Mouse (Mus musculus) embryo, embryonic 10.5 days (tissue): ENCODE data around the gene Omt2a.
"Not testable (repeated sequence)": the region's sequence is repeated elsewhere in the genome, so short reads cannot be mapped to it uniquely, and the experiment has no call there.

ENCODE experiments used
- DNase-seq: peaks from one replicate; pipeline ENCODE4 v3.0.0-alpha.2; 2015; ENCODE audit warnings: low spot score

Omt2a gene

GRCm38 (mm10) chr9:78314696-78315095 is at the start of gene Omt2a:
Omt2a (minus strand) TSS chr9:78314796.
- DNase-seq, result no peak

GRCm38 (mm10) chr9:78363374-78363773 is 48.8 kb upstream of the Omt2a start:
- DNase-seq, result no peak

DNA sequence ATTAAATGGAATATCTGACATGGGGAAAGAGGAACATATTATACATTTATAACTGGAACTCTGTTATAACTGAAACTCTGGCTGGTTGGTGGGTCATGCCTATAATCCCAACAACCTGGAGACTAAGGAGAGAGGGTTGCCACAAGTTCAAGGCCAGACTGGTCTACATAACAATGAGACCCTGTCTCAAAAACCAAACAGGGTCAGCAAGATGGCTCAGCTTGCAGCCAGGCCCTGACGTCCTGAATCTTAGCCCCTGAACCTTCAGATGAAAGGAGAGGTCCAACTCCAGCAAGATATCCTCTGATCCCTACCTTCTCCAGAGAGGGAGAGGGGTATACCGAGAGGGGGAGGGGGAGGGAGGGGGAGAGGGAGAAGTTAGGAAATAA is 45.9 kb upstream of the Omt2a start:
- DNase-seq, result no peak

DNA sequence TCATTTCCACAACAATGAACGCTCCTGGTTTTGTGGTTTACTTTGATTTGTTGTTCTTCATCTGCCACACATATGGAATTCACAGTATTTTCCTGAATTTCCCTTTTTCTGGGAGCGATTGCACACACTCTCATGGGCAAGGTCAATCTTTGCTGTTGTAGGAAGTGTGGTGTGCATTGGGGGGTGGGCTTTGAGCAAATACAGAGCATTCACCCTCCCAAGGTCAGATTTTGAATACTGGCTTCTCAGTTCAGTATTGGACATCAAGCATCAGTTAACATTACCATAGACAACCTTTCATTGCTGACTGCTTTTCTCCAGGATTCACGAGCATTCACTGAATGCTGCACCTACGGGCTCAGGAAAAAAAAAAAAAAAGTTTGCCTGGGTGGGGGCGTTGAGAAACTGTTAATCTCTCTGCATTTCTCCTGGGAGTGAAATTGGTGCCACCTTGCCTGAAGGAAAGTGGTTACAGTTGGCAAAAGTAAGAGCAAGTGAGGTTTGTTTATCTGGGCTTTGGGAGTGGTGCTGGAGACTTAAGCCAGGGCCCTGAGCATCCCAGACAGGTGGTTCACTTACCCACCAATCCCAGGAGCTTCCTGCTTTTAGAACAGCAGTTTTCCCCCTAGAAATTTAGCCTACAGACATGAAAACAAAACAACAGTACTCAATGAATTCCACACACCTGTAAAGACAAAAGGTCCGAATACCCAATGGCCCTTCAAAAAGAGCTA is 45.3 kb upstream of the Omt2a start:
- DNase-seq, result no peak

- DNase-seq, result peak; percentile 86
These were observed 43.5 kb upstream of the Omt2a start for GRCm38 (mm10) chr9:78358053-78358452.

- no peak for DNase-seq
These were observed 41.0 kb upstream of the Omt2a start, which contains the start of gene Gsta2 for GRCm38 (mm10) chr9:78355611-78356010. Gsta2 (minus strand) TSS chr9:78355788.

DNA sequence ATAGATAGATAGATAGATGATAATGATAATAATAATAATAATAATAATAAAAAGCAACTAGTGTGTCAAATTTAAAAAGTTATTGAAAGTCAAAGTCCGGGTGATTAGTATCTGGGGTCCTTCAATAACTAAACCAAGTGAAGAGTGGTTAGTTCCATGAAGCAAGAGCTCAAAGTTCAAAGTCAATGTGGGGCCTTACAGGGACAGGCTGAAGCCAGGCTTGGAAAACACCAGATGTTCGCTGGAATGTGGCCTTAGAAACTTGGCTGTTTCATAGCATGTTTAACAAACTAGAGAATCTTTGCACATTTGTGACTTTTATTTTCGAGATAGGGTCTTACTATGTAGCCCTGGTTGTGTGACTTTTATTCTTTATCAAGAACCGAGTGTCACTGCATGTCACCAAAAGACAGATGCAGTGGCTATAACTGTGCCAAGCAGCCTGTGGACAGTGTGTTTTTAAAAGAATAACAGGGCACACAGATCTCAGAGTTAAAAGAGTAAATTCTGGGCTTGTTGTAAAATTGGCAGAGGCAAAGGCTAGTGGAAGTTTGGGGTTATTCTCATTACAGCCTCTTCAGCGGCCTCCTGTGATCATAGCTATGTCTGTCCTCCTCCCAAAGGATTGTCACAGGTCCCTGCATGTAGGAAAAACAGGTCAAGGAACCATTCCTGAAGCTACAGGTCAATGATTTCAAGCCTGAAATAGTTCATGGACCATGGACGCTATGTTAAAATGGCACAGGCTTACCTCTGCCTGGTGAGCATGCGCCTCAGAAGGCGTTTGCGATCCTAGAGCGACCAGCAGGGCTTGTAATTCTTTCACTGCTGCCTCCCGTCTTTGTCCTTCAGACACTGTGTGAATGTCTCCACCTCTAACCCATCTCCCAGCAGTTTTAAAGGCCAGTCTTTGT is 40.3 kb upstream of the Omt2a start:
- no peak for DNase-seq

- no peak for DNase-seq
These were observed 37.1 kb upstream of the Omt2a start for GRCm38 (mm10) chr9:78351504-78352220.

DNA sequence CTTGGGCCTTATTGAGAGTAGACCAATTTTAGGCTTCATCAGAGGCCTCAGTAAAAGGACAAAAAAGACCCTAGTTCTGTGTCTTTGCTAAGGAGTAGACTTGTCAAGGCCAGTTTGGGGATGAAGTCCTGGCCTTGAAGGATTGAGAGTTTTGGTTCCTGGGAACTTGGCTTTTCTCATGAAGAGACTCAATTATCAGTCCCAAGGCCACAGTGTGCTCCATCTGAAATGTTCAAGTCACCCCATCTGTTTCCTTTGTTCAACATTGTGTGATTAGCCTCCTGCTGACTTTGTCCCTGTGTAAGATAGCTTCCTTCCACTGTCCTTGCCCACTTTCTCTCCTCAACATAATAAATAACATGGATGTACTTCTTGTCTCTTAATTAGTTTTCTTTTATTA is 35.4 kb upstream of the Omt2a start:
- not testable (repeated sequence) for DNase-seq

- DNase-seq, result not testable (repeated sequence)
These were observed 34.5 kb upstream of the Omt2a start for GRCm38 (mm10) chr9:78349141-78349540.

DNA sequence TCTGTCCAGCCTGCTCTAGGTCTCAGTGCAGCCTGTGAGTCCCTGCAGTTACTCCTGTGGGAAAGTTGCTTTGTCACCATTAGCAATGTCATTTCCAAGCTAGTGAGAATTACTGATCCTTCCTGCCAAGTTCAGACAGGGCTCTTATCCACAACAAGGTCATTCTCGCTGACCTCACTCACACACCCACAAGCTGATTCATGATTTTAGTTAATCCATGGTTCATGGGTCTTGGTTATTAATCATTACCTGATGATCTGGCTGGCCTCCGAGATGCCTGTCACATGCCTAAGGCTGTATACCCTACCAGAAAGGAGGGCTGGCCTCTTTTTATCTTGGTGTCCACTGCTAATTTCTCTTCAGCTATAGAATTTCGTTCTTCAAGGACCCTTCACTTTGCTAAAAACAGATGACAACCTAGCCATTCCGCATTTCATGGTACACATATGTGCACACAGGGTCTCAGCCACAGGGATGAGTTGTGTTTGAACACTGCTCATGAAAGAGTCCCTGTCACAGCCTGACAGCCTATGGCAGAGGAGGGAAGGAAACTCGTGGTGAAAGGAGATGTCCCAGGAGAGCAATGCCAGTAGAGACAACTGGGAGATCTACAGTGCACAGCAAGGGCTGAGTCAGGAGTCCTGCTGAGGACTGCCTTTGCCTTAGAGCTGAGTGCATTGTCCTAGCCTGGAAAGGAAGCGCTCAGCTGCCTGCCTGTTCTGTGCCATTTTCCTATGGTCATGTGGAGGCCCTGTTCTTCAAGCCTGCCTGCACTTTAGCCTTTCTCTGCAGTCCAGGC is 33.8 kb upstream of the Omt2a start:
- DNase-seq, result not testable (repeated sequence)

DNA sequence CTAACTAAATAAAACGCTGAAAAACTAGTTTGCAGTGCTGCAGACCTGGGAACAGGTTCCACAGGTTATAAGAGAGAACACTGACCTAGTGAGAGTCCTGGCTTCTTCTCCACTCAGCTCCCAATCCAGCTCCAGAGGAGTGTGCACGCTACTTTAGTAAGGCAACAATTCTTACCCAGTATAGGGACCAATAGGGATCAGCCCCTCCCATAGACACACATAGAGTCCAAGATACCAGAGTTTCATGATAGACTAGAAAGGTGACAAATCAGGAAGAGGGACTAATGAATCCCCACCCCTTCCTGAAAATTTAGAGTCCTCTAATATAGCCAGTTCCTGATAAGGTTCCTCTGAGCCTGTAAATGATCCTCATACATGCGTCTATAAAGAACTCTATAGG is 32.4 kb upstream of the Omt2a start:
- DNase-seq, result no peak

DNA sequence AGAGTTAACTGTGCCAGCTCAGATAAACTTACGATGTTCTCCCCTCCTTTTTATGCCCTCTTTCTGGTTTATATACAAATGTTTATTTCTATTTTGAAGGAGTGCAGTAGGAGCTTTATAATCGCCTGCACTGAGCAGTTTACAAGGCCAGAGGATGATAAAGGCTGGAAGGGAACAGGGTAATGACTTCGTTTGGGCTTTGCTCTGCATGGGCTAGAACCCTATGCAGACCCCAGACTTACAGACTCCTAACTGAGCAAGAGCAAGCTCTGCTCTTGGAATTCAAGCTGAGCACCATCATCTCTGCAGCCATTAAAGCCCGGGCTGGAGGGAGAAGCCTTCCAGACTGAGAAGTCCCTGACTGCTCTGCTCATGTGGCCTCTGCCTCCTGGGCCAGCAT is 30.6 kb upstream of the Omt2a start:
- not testable (repeated sequence) for DNase-seq

DNA sequence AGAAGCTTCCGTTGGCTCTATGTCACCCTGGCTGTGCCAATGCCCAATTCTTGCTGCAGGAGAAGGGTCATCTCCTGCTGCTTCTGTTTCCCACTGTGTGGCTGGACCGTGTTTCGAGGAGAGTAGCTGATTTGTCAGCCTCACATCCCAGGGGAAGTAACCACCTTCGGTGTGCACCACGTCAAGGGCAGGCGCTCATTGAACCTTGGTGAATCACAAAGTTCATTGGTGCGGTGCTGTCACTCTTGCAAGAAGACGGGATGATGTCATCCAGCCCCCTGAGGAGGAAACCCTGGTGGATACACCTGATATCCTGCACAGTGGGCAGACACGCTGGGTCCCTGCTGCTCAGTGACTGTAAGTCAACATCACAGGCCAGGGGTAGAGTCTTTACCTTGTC is 28.5 kb upstream of the Omt2a start:
- not testable (repeated sequence) for DNase-seq

- not testable (repeated sequence) for DNase-seq
These were observed 27.9 kb upstream of the Omt2a start for GRCm38 (mm10) chr9:78342494-78342893.

DNA sequence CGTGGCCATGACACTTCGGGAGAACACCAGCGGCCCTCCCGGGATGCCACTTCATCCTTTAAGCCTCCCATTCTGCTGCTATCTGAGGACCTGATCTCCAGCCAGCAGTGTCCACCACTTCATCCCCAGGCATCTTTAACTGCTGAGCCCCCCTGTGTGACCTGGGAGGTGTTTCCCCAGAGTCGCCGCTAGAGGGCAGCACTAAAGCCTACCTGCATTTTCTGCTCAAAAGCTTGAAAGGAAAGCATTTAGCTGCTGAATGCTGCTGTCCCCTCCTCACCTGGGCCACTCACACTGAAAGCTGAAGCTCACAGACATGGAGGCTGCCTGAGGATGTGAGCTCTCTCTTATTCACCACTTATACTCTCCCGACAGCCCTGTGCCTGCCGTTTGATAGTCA is 25.7 kb upstream of the Omt2a start:
- DNase-seq, result peak; percentile 72

DNA sequence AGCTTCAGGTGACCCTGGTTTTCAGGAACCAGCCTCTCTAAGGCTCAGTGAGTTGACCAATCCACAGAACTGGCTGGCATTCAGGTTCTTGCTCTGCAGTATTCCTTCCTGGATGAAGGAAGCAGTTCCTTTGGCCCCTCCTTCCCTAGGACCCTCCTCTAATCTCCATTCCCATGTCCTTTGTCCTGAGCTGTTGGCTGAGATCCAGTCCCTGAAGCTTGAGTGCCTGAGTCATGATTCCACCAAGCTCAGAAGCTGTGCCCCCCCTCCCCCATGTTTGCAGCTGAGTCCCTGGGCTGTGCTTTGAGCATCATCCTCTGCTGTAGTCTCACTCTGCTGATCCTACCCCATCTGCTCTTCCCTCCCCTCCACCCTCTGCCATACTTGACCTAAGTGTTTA is 22.5 kb upstream of the Omt2a start:
- not testable (repeated sequence) for DNase-seq

GRCm38 (mm10) chr9:78327289-78327688 is 12.7 kb upstream of the Omt2a start, which contains the start of gene Omt2b:
Omt2b (plus strand) TSS chr9:78327589.
- DNase-seq, result not testable (repeated sequence)

GRCm38 (mm10) chr9:78319499-78319898 is 4.9 kb upstream of the Omt2a start:
- peak; percentile 33 for DNase-seq

DNA sequence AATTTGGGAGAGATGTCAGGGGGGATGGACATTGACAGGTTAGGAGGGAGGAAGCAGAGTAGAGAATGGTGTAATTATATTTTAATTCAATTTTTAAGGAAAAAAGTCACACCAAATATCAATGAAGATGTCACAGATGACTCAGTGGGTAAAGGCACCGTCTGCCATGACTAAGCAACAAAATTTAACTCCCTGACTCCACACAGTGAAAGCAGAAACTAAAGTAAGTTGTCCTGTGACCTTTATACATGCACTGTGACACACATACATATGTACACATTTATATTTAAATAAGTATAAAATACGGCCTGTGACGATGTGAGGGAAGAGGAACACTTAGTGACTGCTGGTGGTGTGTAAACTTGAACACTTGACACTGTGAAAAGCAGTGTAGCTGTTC is 6.5 kb downstream of the Omt2a start:
- DNase-seq, result not testable (repeated sequence)

GRCm38 (mm10) chr9:78299143-78299542 is 15.5 kb downstream of the Omt2a start:
- not testable (repeated sequence) for DNase-seq
